Mouse (Mus musculus) hindlimb bud, embryonic 11.5 days (tissue): ENCODE data around the gene Gm12845.
A peak's percentile ranks its signal among the peaks of the same experiment; 100 is the strongest.
"Not testable (repeated sequence)": the region's sequence is repeated elsewhere in the genome, so short reads cannot be mapped to it uniquely, and the experiment has no call there.

Source experiments
- DNase-seq: peaks from one replicate; pipeline ENCODE4 v3.0.0-alpha.2; 2012; ENCODE audit warnings: low read depth, low spot score; ENCODE audit errors: extremely low spot score

Gene Gm12845

DNA sequence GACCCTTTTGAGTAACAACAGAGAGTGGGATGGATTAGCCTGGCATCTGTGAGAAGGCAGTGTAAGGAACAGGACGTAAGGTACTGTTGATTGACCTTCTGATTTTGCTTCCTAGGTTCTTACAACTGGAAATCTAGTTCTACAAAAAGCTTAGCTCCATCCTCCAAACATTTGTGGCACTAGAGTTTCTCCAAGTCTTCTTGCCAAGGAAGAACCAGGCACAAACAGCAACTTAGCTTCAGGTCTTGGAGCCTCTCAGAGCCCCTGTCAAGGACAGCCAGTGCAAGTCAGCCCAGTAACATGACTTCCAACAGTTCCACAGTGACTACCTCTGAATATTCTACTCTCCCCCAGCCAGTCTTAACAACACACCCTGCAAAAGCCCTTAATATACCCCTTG, at the start of gene Gm12845:
Gene Gm12845, plus strand, starts transcription at position 301 of the 400 bp plus-strand sequence.
- DNase-seq = no peak

DNA sequence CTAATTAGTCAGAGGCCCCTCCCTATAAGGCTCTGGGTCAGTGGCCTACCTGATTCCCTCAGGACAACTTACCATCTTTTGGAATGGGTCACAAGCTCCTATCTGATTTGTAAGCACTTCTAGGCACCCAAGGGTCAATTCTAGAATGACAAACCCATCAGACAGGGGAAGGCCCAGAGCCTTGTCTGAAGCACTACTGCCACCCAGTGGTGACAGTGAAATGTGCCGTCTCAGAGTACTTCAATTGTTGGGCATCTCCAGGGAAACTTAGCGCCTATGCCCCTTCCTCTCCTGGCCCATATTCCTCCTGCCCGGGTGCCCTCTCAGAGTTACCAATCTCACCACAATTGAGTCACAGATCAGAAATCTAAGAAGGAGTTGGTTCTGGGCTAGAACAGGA, 47.3 kb upstream of the Gm12845 start:
- DNase-seq = peak; percentile 86

DNA sequence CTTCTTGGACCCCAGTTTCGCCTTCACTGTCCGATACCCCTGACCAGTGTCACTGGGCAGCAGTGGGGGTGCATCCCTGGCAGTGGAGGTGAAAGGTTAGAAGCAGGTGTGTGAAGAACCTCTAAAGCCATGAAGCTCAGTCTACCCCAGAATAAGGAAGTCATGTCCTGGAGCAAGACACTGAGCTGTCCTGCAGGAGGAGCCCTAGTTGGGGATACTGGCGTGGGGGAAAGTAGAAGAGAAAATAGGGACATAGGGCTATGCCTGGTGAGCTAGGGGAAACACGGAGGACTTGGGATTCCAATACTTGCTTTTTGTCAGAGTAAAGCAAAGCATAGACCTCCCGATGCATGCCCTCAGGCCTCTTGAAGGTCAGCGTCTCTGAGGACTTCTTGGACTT, 43.2 kb upstream of the Gm12845 start:
- DNase-seq = no peak

DNA sequence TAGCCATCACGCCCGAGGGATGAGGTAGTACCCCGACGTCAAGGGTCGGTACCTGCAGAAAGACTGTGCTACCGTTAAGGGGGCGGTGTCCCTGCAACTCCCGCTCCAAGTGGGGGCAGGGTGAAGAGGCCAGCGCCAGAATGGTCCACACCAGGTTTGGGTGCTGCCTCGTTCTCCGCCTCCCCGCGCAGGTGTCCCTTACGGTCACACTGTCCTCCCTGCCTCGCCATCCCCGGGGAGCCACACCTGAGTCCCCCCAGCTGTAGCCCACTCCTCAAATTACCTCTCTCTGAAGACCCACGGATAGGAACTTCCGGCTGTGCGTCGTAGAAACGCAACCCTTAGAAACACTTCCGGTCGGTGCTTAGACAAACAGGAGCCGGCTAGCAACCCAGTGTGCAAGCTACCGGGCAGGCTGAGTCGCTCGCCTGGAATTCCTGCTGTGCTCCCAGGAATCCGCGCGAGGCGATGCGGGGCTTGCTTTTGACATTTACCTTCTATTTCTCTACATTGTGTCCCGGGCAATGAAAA, 42.2 kb upstream of the Gm12845 start, which contains the start of gene Dmap1:
Gene Dmap1, minus strand, starts transcription at position 343 of the 531 bp plus-strand sequence.
- peak; percentile 87 for DNase-seq

DNA sequence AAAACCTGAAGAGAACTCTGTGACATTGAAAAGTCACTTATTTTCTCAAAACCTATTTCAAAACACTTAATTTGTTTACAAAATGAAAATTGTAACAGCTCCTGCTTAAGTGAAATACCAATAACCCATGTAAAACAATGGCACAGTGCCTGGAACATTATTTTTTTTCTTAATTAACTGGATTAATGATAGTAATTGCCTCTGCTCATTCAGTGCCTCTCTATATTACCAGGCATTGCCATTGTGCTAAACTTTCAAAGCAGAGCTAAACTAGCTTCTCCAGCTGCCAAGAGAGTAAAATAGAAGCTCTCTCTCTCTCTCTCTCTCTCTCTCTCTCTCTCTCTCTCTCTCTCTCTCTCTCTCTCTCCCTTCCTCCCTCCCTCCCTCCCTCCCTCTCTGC, 41.7 kb upstream of the Gm12845 start:
- no peak for DNase-seq

DNA sequence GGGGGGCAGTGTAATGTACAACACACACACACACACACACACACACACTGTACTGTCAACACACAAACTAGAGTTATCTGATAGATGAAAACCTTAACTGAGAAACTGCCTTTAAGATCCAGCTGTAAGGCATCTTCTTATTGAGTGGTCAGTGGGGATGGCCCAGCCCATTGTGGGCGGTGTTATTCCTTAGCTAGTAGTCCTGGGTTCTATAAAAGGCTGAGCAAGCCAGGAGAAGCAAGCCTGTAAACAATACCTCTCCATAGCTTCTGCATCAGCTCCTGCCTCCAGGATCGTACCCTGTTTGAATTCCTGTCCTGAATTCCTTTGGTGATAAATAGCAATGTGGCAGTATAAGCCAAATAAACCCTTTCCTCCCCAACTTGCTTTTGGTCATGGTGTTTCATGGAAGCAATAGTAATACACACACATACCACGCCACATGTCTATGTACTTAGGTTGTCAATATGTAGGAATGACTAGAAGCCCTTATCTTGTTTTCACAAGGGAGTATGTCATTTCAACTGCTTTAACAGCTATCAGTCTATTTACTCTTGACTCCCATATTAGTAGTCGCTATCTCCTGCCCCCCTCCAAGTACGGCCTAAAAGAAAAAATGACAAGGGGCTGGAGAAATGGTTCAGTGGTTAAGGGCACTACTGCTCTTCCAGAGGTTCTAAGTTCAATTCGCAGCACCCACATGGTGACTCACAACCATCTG, 41.0 kb upstream of the Gm12845 start:
- no peak for DNase-seq

DNA sequence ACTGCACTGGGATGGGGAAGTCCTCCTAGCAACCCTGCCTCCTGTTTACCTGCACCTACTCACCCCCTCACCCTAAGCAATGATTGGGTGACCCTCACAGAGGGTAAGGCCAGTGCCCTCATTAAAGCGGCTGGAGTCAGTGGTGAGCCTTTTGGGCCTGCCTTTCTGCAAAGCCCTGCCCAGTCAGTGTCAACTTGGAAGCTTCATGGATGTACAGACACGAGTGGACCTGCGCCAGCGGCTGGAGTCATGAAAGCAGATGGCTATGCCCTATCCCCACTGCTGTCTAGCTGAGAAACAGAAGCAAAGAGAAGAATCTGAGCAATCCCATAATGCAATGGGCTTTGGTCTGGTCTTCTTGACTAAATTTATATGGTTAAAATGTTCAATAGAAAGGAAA, 37.9 kb upstream of the Gm12845 start:
- DNase-seq = no peak

DNA sequence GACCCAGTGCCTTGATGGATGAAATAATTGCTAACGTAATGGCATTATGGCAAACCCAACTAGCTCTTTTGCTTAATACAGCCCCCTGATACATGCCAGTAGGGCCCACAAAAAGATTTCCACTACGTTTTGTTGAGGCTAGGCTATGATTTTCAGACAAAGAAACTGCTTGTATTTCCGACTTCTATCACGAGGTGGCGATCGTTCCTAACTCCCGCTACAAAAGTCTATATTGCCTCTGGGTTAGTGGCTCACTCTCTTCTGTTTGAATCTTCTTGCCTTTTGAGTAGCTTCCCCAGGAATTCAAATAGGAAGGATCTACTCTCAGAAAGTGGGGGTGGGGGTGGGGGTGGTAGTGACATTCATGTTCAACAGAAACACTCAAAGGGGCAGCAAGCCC, 18.9 kb upstream of the Gm12845 start:
- peak; percentile 68 for DNase-seq

DNA sequence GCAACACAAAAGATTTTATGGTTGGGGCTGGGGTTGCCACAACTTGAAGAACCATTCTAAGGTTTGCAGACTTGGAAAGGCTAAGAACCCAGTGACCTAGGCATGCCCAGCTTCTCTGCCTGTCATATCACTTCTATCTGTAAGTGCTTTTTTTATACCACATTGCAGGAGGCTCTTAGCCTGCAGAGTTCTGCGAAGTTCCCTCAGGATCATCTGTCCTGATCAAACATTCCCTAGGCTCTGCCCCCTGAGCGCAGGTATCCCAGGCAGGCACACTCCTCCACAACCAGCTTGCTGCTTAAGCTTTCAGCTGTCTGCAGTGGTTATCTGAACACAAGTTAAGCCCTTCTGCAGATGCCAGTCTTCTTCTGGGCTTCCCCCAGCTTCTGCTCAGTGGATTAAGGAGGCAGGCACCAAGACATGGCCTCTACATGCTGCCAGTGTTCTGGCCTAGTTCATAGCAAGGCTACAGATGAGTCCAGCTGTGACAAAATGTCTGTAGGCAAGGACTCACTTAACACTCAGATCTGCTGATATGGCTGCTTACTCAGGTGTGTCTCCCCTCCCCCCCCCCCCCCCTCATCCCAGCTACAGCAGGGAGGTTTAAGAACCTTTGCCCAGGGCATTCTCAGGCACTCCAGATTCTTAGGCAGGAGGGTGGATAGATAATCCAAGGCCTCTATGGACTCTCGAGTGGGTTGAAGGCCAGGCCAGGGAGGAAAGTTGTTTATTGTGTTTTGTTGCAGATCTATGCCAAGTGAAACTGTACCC, 15.2 kb upstream of the Gm12845 start:
- DNase-seq = no peak

DNA sequence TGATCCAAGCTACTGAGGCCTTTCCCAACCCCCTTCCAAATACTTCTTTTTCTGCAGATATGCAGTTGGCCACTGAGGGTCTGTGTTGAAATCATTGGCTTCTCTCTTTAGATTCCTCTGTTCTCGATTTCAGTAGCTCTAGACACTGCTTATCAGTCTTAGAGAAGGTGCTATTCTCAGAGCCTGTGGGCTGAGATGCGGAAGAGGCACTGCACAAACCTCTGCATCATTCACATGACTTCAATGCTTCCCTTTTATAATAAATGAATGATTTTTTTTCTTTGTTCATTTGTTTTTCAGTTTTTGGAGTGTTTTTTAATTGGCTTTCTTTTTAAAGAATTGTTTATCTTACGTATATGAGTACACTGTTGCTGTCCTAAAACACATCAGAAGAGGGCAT, 11.9 kb upstream of the Gm12845 start:
- DNase-seq = no peak

DNA sequence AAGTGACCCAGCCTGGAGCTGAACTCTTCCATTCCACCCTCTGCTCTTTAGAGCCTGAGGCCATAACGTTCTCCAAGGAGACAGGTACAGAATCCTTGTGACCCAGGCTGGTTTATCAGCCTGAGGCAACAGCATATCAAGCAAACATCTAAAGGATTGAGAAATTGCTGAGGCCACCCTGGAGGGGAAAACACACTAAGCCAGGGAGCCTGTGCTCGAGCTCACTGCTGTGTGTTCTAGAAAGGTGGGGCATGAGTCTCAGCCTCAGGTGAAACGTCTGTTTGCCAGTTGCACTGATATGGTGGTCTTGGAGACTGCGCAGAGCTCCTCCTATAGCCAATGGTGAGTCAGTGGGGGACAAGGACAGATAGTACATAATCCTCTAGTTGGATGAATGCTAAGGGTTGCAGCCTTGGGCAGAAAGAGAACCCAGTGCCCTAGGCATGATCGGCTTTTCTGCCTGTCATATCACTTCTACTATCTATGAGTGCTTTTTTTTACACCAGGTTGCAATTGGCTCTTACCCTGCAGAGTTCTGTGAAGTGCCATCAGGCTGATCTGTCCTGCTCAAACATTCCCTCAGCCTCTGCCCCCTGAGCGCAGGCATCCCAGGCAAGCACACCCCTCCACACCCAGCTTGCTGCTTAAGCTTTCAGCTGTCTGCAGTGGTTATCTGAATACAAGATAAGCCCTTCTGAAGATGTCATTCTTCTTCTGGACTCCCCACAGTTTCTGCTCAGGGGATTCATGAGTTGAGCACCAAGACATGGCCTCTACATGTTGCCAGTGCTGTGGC, 10.7 kb upstream of the Gm12845 start:
- no peak for DNase-seq

DNA sequence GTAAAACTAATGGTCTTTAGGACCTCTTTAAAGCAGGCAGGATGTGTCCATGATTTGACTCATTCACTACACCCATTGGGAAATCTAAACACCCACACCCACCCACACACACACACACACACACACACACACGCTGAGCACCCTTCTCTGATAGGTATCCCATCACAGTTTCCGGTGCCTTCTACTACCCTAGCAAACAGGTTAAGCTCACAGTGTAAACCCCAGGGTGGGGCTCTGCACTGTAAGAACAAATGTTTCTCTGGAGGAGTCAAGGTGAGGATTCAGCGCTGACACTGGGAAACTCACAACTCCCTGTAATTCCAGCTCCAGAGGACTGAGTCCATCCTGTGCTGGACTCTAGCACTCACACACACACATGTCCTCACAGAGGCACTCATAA, 7.7 kb downstream of the Gm12845 start:
- DNase-seq = no peak

DNA sequence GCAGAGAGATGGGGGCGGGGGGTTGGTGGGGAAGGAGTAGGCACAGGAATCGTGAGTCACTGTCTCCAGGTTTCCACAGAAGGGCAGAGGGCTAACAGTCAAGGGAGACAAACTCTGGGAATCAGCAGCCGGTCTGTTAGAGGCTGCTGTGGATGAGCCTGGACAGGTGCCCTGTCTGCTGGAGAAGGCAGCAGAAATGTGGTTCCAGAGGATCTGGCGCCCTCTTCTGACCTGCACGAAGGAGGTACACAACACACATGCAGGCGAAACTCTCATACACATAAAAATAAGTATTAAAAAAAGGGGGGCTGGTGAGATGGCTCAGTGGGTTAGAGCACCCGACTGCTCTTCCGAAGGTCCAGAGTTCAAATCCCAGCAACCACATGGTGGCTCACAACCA, 13.3 kb downstream of the Gm12845 start:
- DNase-seq = no peak

DNA sequence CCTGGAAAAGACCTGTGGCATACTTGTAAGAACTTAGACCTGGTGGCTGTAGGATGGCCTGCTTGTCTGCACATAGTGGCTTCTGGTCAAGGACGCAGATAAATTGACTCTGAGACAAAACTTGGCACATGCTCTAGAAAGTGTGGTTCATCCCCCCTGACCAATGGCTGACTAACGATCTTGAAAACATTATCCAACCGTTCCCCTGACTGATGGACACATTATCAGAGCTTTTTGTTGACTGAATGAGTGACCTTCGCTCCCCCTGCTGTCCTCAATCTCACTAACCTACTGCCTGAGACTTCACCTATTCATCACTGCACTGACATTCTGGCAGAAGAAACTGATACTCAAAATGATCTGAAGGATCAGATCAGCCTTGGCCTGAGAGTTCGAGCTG, 28.3 kb downstream of the Gm12845 start:
- DNase-seq = not testable (repeated sequence)

DNA sequence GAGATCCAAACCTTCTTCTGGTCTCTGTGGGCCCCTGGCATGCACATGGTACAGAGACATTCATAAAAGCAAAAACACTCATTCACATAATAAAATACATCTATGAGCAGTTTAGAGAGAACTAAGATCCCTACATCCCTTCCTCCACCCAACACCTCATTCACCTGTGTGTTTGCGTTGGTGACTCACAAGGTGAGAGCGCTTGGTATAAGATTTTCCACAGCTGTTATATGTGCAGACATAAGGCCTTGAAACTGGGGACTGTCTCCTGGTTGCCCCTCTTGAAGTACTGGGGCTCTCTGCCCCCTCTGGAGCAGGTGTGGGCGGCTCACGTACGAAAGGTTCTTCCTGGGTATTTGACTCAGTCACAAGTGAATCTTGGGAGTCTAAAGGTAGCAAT, 35.9 kb downstream of the Gm12845 start:
- no peak for DNase-seq

DNA sequence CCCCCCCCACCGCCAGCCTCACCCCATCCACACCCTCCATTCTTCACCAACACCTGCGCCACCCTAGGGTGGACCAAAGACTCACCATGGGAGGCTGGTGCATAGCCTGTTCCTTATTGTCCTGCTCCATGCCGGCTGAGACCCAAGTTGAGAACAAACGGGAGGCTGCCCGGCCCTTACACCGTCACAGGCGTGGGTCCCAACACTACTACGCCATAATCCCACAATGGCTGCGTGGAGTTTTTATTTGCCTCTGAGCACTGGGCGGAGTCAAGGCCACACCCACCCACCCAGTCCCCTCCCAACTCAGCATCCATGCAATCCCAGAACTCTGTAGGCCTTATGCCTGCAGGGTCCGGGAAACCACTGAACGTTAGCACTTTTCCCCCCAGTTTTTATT, 41.2 kb downstream of the Gm12845 start, which contains the start of gene Klf17:
Gene Klf17, minus strand, starts transcription at position 233 of the 400 bp plus-strand sequence.
- DNase-seq = no peak

DNA sequence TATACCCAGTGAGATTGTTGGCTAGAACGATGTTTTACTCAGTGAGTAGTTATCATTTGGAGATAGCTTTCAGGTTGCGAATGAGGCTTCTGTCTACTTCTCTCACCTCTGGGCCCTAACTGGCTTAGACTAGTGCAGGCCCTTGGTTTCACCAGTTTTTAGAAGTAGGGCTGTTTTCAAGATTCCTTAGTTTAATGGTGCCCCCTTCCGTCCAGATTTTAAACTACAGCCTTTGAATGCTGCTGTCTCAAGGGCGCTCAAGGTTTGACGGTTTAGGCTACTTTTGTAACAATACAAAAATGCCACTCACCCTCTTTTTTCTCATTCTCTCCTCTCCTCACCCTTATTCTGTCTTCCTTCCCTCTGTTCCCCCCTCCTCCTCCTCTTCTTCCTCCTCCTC, 46.7 kb downstream of the Gm12845 start:
- peak; percentile 58 for DNase-seq

DNA sequence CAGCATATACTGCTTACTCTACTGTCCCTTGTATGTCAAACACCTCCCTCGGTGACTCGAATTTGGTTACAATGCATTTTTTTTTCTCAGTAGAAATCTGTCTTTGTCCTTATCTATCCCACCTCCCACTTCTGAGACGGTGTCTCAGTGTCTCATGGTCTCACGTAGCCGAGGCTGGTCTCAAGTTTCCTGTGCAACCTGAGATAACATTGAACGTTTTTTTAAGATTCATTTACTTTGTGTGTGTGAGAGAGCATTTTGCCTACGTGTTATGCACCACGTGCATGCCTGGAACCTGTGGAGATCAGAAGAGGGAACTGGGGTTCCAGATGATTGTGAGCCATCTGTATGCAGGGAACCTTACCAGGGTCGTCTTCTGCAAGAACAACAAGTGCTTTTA, 48.7 kb downstream of the Gm12845 start:
- no peak for DNase-seq
